Mouse (Mus musculus): ENCODE measurements at regions not wholly inside any gene's neighbourhood (a gene's known extent, or its start where the extent isn't known, plus 50 kb on each side); places are given as distances from the start of the nearest gene placed in this dataset.
A peak's percentile ranks its signal among the peaks of the same experiment; 100 is the strongest.

DNA sequence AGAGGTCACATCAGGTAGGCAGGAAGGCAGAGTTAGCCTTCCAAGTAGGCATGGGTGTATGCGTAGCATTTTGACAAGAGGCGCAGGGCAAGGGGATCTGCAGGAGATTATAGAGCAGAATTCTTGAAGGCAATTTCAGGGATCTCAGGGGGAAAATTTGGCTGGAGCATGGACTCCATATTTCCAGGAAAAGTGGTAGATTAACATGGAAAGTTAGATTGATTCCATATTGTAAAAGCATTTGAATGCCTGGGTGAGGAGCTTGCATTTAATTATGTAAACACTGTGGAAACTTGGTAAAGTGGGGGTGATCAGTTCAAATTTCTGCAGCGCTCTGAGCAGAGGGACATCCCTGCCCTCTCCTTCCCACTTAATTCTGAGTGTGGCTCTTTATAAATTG lies 146.7 kb downstream of the Pax3 start:
- DNase-seq, result no peak

GRCm38 (mm10) chr1:78032336-78032735 lies 164.6 kb downstream of the Pax3 start:
- no peak for DNase-seq

- DNase-seq, result no peak
Observed at GRCm38 (mm10) chr1:78021766-78022165, 175.2 kb downstream of the Pax3 start.

GRCm38 (mm10) chr1:78021014-78021413 lies 175.9 kb downstream of the Pax3 start:
- DNase-seq, result no peak

- no peak for DNase-seq
Observed at GRCm38 (mm10) chr1:78017949-78018617, 178.9 kb downstream of the Pax3 start.

GRCm38 (mm10) chr1:78016541-78017267 lies 180.2 kb downstream of the Pax3 start:
- no peak for DNase-seq

DNA sequence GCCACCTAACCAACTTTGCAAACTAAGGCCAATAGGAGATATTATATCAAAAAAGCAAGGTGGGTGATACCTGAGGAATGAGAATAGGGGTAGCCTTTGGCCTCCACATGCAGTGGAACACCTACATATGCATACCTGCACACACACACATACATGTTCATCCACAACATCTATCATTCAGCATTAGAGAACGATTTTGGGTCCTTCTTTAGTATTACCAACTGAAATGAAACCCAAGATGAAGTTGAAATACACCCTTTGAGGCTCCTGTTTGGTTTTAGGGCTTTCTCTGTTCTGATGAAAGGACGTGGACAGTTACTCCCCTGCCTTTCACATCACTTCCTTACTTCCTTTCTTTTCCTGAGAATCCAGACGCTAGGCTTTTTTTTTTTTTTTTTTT lies 180.9 kb downstream of the Pax3 start:
- no peak for DNase-seq

DNA sequence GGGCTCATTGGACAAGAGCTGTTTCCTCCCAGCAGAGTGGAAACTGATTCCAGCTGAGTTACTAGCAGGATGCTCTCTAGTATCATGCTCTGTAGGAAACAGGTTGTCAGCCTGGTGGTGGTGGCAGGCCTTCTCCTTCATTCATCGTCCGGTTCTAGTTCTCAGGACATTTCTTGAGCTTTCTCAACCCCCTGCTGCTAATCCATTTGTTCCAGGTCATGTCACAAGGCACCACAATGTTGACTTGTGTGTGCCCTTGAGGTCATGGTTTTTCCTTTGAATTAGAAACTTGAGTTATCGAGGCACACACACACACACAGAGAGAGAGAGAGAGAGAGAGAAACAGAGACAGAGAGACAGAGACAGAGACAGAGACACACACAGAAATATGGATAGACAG lies 183.5 kb downstream of the Pax3 start:
- DNase-seq, result no peak

DNA sequence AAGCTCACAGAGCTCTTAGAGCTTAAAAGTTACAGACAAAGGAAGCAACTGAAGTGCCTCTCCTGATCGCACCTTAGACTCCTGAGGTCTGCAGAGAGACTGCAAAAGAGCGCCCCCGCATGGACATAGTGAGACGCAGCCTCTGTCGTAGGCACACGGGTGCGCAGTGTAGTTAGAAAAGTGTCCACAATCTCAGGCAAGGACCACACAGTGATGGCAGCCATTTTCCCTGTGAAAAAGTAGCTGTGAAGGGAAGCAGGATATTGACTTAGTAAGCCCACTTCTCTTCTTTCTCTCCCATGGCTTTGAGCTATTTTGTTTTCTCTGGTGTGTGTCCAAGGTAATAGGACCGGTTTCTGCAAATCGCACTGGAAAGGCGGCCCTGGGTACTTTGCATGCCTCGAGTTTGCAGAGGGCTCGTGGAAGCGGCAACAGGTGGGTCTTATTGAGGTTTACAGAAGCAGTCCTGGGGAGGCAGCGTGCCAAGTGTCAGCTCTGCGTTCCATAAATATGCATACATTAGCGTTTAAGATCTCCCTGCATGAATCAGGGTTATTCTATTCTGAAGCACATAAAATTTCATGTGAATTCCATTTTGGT lies 188.0 kb downstream of the Pax3 start:
- peak; percentile 7 to 23 for DNase-seq

DNA sequence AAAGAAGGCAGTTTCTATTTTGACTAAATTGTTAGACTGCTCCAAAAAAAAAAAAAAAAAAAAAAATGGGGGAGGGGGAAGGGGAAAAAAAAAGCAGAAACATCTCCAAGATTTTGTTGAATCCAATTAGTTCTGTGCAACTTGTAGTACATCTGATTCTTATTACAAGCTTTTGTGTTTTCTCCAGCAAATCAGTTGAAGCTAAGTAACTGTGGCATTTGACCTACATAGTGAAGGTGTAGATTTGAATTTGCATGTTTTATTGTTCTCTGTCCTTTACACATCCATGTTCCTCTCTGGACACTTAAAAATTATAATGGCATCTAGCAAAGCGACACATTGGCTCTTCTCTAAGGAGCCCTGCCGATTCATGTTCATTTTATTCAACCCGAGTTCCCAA lies 192.6 kb downstream of the Pax3 start:
- no peak for DNase-seq

DNA sequence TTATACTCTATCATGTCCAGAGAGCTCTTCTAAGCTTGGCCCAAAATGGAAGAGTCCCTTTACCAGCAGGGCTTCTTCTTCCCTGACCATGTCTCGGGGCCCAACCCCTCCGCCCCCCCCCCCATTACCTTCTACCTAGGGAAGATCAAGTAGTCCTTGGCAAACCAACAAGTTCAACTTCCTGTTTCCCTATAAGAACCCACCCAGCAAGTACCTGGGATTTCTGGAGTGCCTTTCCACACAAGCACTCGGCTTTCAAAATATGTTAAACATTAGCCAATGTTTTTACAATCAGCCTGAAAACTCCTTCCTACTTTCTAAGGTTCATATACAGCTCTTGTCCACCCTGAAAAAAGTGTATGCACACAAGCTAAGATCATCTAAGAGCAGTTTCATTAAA lies 198.2 kb downstream of the Pax3 start:
- DNase-seq, result no peak

GRCm38 (mm10) chr1:77981528-77981927 lies 215.4 kb downstream of the Pax3 start:
- DNase-seq, result no peak

DNA sequence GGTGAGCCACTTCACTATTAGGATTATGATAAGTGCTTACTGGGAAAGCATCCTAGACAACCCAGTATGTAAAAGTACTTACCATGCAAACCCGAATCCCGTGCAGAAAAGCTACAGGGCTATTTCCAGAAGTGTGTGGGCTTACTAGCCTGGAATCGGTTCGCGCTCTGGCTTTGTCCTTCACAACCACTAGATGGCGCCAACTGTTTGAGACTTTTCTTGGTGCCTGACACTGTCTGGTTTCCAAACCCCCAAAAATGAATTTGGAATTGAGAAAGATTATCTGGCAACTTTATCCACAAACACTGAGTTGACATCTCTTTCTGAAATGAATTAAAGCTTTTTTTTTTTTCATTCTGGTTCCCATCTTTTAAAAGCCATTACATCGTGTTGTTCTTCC lies 218.2 kb downstream of the Pax3 start:
- peak; percentile 59 to 76 for DNase-seq

DNA sequence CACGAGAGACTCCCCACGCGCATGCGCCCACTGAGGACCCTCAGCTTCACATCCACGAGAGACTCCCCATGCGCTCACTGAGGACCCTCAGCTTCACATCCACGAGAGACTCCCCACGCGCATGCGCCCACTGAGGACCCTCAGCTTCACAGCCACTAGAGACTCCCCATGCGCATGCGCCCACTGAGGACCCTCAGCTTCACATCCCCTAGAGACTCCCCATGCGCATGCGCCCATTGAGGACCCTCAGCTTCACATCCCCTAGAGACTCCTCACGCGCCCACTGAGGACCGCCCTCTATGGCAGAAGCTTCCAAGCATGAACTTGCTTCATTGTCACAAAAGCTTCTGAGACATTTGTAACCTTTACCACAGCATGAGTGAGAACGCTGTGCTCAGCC lies 221.0 kb downstream of the Pax3 start:
- no peak for DNase-seq

- DNase-seq, result peak; percentile 46 to 68
Observed at GRCm38 (mm10) chr1:77972301-77972717, 224.6 kb downstream of the Pax3 start.

- DNase-seq, result peak in 1 of 2 experiments; percentile 28
Observed at GRCm38 (mm10) chr1:77964656-77965335, 232.1 kb downstream of the Pax3 start.

DNA sequence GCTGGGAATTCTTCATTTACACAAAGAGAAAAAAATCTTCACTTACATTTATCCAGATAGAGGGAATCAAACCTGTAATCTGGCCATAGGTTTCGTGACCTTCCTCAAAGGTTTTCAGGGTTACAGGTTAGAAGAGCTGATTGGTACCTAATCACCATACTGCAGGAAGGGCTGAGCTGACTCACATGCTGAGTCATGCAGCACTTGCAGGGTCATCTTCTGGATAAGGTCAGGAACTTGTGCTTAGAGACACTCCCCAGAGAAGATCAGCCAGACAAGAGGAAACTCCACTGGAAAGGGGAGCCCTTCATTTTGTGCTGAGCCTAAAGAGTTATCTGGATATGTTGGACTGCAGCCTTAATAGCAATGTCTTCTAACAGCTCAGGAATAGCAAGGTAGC lies 237.6 kb downstream of the Pax3 start:
- DNase-seq, result no peak

- DNase-seq, result no peak
Observed at GRCm38 (mm10) chr1:77957156-77957767, 239.7 kb downstream of the Pax3 start.

GRCm38 (mm10) chr1:77947894-77948293 lies 249.0 kb downstream of the Pax3 start:
- DNase-seq, result no peak

GRCm38 (mm10) chr1:77944327-77944645 lies 252.6 kb downstream of the Pax3 start:
- DNase-seq, result no peak

GRCm38 (mm10) chr1:77943633-77944326 lies 253.2 kb downstream of the Pax3 start:
- DNase-seq, result no peak

DNA sequence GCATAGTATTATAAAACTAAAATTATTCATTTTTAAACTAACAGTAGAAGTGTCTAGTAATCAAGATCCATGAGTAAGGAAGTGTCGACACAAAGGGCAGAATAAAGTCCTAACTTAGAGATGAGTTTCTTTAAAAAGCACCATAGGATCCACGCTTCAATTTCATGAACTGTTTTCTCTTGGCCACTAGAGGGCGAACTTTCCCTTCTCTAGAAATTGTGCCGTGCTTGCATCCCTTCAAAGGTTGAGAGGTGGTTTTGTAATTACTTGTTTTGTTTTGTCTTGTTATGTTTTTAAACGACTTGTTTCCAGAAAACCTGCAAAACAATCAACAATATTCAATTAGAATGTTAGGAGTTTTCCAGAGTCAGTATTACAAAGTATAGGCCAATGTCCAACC lies 253.8 kb downstream of the Pax3 start:
- peak in 1 of 2 experiments; percentile 32 for DNase-seq

Measured in cerebellum, postnatal 25 days (tissue).